ENCODE assay signal across 9 mouse cellular contexts in the genomic region with DNA sequence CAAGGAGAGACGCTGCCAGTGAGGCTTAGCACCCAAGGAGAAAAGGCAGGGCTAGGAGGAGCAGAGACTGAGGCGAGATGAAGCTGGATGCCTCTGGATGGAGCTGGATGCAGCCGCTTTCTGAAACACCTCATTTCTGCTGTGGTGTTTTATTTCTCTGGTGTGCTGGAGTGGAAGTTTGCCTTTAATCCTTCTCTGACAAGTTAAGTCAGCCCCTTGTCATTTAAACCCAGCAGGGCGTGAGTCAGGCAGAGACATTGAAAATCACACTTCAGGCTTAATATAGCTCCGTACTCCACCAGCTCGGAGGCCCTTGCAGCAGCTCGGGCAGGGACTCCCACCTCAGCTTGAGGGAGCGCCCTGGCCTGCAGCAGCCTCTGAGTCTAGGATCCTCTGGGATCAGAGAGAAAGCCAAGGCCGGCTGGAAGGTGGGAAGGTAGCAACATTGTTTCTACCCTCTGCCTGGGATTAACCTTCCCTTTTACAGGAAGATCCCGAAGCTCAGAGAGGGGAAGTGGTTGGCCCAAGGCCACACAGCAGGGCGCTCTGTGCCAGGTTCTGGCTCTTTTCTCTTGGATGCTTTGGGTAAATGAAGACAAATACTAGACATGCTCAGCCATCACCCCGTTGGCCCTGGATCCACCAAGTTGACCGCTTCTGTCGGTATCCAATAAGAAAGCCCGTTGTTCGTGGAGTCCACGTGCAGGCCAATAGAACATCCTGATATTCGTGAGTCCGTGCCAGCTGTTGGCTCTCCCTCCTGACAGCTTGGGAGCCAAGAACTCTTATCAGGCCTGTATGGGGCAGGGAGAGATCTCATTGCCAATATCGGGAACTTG.
A peak's percentile ranks its signal among the peaks of the same experiment; 100 is the strongest.
DNase-seq lines count a peak whose midpoint lies in the region; ATAC-seq lines count a peak whose summit lies in the region.
"Had no signal": no experiment of that assay in that cellular context is flagged by ENCODE, and none has a peak within 500 bp of the region (broad histone marks: within the 10 kb centered on the region; RNA-seq: fewer than 3 reads in every experiment).

No protein-coding gene starts in this region.

- H3K4me3 ChIP-seq in kidney, embryonic 16.5 days (ENCODE audit: low read length), result no peak overlapping the region
- H3K4me3 ChIP-seq in forebrain, embryonic 14.5 days (ENCODE audit: low read depth, low read length), result no peak overlapping the region
- H3K4me3 ChIP-seq in intestine, embryonic 16.5 days (ENCODE audit: low read length), result no peak overlapping the region

- intact Hi-C loops in left cerebral cortex, postnatal 14 days (cut with DNase I), result no loop called here

- H3K4me1 ChIP-seq in kidney, embryonic 16.5 days (ENCODE audit: insufficient read depth, low read length), result no peaks in the 10 kb centered on the region
- H3K4me1 ChIP-seq in forebrain, embryonic 14.5 days (ENCODE audit: control insufficient read depth, insufficient read depth, low read length), result peaks cover 5% of the 10 kb centered on the region
- H3K4me1 ChIP-seq in intestine, embryonic 16.5 days (ENCODE audit: control insufficient read depth, insufficient read depth, low read length), result no peaks in the 10 kb centered on the region

- peak; percentile 7 to 12 for DNase-seq in kidney, postnatal 36 days
- peak; percentile 53 for DNase-seq in cerebellum, adult 11 months
- DNase-seq in forebrain, embryonic 14.5 days (ENCODE audit: low spot score), result no peak
- DNase-seq in left cerebral cortex, postnatal 14 days (ENCODE audit: low spot score in 2 of 2), result peak; percentile 25 to 71
- no peak for DNase-seq in adrenal gland, postnatal 10 days
- DNase-seq in gastrocnemius, postnatal 25 days, result no peak

- no peak overlapping the region for H3K27ac ChIP-seq in kidney, embryonic 16.5 days (ENCODE audit: low read length)
- peak overlapping the region; percentile 58 for H3K27ac ChIP-seq in forebrain, embryonic 14.5 days (ENCODE audit: low read depth, low read length)
- H3K27ac ChIP-seq in intestine, embryonic 16.5 days (ENCODE audit: low read length), result no peak overlapping the region

- H3K36me3 ChIP-seq in kidney, embryonic 16.5 days (ENCODE audit: insufficient read depth, low read length), result no peaks in the 10 kb centered on the region
- H3K36me3 ChIP-seq in forebrain, embryonic 14.5 days (ENCODE audit: control insufficient read depth, insufficient read depth, low read length), result no peaks in the 10 kb centered on the region
- no peaks in the 10 kb centered on the region for H3K36me3 ChIP-seq in intestine, embryonic 16.5 days (ENCODE audit: control insufficient read depth, insufficient read depth, low read length)

- WGBS in kidney, embryonic 16.5 days, result 67% methylated on average over 20 of the region's 20 CpGs
- 63% methylated on average over 20 of the region's 20 CpGs for WGBS in forebrain, embryonic 14.5 days
- 76% methylated on average over 20 of the region's 20 CpGs for WGBS in intestine, embryonic 16.5 days

- no peak for ATAC-seq in kidney, embryonic 16.5 days (ENCODE audit: low FRiP score, low TSS enrichment)
- ATAC-seq in forebrain, embryonic 14.5 days, result no peak
- no peak for ATAC-seq in intestine, embryonic 16.5 days
- ATAC-seq: intestine, postnatal 0 days had no signal

- no peak overlapping the region for H3K4me2 ChIP-seq in kidney, embryonic 16.5 days (replicated peaks; ENCODE audit: low read depth, low read length)
- H3K4me2 ChIP-seq in forebrain, embryonic 14.5 days (ENCODE audit: low read length), result no peak overlapping the region
- H3K4me2 ChIP-seq in intestine, embryonic 16.5 days (ENCODE audit: low read depth, low read length), result no peak overlapping the region

- no peak overlapping the region for H3K9ac ChIP-seq in kidney, embryonic 16.5 days (replicated peaks; ENCODE audit: low read length)
- no peak overlapping the region for H3K9ac ChIP-seq in forebrain, embryonic 14.5 days (ENCODE audit: low read length)
- no peak overlapping the region for H3K9ac ChIP-seq in intestine, embryonic 16.5 days (ENCODE audit: low read depth, low read length)

- H3K9me3 ChIP-seq in kidney, embryonic 16.5 days (ENCODE audit: low read length), result peaks cover 3% of the 10 kb centered on the region
- no peaks in the 10 kb centered on the region for H3K9me3 ChIP-seq in forebrain, embryonic 14.5 days (replicated peaks; ENCODE audit: control insufficient read depth, low read length)
- H3K9me3 ChIP-seq in intestine, embryonic 16.5 days (ENCODE audit: control insufficient read depth, low read length), result 0 out of 2 replicates have a peak, but pooled peaks cover 2% of the 10 kb centered on the region

- H3K27me3 ChIP-seq in kidney, embryonic 16.5 days (ENCODE audit: insufficient read depth, low read length), result peaks cover 4% of the 10 kb centered on the region; the same call in 1 of the 2 replicates
- no peaks in the 10 kb centered on the region for H3K27me3 ChIP-seq in forebrain, embryonic 14.5 days (replicated peaks; ENCODE audit: control insufficient read depth, insufficient read depth, low read length)
- no peaks in the 10 kb centered on the region for H3K27me3 ChIP-seq in intestine, embryonic 16.5 days (replicated peaks; ENCODE audit: control insufficient read depth, insufficient read depth, low read length)

Comparison
In these comparisons a context has a peak if more than half of its experiments do, and no peak if none do; other contexts are left out.
1. DNase-seq: peak in kidney, postnatal 36 days (2 of 2), cerebellum, adult 11 months (single experiment) and left cerebral cortex, postnatal 14 days (2 of 2); none in forebrain, embryonic 14.5 days (single experiment), adrenal gland, postnatal 10 days (single experiment) and gastrocnemius, postnatal 25 days (single experiment).